Mouse (Mus musculus): ENCODE data around the gene Lgr4. TPM values are rescaled to one million over a fixed set of nuclear protein-coding genes. Genes with fewer than 3 reads are reported as not detected.
A peak's percentile ranks its signal among the peaks of the same experiment; 100 is the strongest.

Gene Lgr4
- polyA plus RNA-seq, 1 experiment from 2014 or later, result 3.0 TPM

DNA sequence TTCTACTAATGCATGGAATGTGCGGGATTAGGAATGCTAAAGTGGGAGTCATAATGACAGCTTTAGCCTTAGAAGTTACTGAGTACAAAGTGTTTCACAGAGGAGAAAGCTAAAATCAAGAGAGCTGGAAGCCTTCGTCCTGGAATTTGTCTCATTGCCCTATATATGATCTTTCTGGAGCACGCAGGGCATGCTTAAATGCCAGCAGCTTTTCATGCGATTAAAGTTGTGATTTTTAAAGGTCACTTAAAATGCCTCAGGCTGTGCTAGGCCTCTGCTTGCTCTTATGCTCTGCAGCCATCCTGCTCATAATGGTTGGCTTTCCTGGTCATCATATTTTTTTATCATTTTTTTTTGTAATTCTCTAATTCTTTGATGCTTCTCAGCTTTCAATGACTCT is 43.7 kb downstream of the Lgr4 start:
- ATAC-seq (ENCODE audit: insufficient read depth), result no peak
- Histone ChIP-seq H3K27me3 (no peaks in the 10 kb centered on the region), H3K36me3 (replicated peaks) (no peaks in the 10 kb centered on the region), H3K9me3 (replicated peaks) (no peaks in the 10 kb centered on the region), H3K27ac (replicated peaks) (no peak overlapping the region), H3K9ac (no peak overlapping the region), H3K4me2 (no peak overlapping the region), H3K4me1 (replicated peaks) (peaks cover 2% of the 10 kb centered on the region), H3K4me3 (replicated peaks) (no peak overlapping the region)
- 75% methylated on average over 4 of the region's 4 CpGs for WGBS (ENCODE audit: insufficient replicate concordance)

DNA sequence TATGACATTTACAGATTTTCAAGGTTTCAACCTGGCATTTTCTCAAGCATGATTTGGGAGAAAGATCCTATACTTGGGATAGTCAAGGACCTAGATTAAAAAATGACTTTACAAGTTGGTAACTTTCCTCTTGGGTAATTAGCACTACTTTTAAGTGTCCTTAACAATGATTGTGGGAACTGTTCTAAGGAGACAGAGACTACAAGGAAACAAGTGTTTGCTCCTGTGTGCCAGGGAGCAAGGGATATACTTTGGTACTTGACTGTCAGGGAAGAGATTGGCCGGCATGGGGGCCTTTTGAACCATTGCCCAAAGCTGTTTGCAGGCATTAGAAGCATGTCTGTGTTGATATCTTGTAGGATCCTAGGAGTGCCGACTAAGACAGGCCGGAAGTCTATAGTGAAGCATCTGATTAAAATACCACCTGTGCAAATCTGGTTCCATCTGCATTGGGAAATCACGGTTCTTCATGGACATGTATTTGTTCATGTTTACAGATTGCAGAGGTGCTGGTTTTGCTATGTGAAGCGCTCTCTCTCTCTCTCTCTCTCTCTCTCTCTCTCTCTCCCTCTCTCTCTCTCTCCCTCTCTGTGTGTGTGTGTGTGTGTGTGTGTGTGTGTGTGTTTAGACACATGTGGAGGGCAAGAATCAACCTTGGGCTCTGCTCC is 46.3 kb downstream of the Lgr4 start:
- Histone ChIP-seq H3K4me2 (no peak overlapping the region), H3K4me1 (replicated peaks) (peaks cover 2% of the 10 kb centered on the region), H3K9ac (no peak overlapping the region), H3K9me3 (replicated peaks) (no peaks in the 10 kb centered on the region), H3K27me3 (no peaks in the 10 kb centered on the region), H3K36me3 (replicated peaks) (no peaks in the 10 kb centered on the region), H3K27ac (replicated peaks) (no peak overlapping the region), H3K4me3 (replicated peaks) (no peak overlapping the region)
- WGBS (ENCODE audit: insufficient replicate concordance), result 65% methylated on average over 5 of the region's 5 CpGs
- no peak for ATAC-seq (ENCODE audit: insufficient read depth)

DNA sequence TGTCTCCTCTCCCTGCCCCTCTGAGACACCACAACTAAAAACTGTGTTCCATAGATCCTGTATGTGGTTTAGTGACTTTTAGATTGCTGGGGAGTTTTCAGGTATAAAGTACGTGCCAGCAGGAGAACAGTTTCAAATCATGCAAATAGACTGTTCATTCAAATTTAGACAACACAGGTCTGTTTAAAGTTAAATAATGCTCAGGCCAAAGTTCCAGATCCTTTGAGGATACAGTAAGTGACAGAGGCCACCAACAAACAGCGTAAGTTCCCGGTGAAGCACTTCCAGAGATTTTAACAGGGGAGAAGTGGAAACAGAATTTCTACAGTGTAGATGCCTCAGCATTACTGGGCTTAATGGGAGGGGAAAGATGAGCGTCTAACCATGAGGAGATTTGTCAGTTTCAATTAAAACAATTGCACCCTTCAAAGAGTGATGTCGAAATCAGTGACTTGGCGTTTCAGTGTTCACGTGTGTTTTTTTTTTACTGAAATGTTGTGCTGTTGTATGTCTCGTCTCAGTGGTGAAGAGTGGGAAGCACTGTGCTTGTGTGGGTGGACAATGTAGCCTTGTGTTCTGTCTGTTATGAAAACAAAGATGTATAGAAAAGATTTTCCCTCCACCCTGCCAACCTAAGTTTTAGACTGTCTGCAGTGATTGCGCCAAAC is 48.4 kb downstream of the Lgr4 start:
- Histone ChIP-seq H3K4me2 (peak overlapping the region; percentile 16; the same call in 1 of the 2 replicates), H3K27ac (replicated peaks) (no peak overlapping the region), H3K36me3 (replicated peaks) (no peaks in the 10 kb centered on the region), H3K9ac (no peak overlapping the region), H3K9me3 (replicated peaks) (no peaks in the 10 kb centered on the region), H3K4me1 (replicated peaks) (peaks cover 6% of the 10 kb centered on the region), H3K4me3 (replicated peaks) (no peak overlapping the region), H3K27me3 (no peaks in the 10 kb centered on the region)
- 57% methylated on average over 9 of the region's 9 CpGs for WGBS (ENCODE audit: insufficient replicate concordance)
- no peak for ATAC-seq (ENCODE audit: insufficient read depth)

DNA sequence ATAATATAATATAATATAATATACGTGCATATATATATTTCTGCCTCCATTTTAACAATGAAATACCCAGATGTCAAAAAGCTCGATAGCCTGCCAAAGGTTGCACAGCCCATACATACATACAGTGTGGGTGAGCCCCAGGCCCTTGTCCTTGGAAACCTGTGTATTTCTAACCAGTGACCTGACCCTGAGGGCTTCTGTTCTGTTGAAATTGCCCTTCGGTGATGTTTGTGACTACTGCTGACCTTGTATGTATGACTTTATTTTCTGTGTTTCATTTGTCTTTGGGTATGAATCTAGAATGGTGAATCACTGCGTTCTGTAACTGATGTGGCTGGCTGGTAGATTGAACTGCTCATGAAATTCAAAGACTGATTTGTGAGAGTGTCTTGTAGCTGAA is 49.4 kb downstream of the Lgr4 start:
- Histone ChIP-seq H3K27ac (replicated peaks) (no peak overlapping the region), H3K4me1 (replicated peaks) (peaks cover 9% of the 10 kb centered on the region)
- 67% methylated on average over 4 of the region's 4 CpGs for WGBS (ENCODE audit: insufficient replicate concordance)

DNA sequence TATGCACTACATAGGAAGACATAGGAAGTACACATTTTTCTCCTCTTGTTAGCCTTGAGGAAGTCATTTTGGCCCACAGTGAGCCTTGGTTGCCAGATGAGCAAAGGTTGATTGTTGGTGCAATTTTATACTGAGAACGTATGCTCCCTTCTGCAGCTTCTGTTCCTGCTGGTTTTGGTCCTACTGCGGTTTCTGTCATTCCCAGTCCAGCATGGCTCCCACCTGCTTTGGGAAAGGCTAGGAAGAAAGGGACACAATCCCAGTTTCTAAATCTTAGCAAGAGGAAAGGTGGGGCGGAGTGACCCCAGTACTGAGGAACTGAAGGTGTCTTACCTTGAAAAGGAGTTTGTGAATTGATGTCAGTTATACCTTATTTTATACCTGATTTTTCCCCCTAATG is 51.9 kb downstream of the Lgr4 start:
- Histone ChIP-seq H3K36me3 (replicated peaks) (no peaks in the 10 kb centered on the region), H3K27me3 (no peaks in the 10 kb centered on the region), H3K4me2 (no peak overlapping the region), H3K4me3 (replicated peaks) (no peak overlapping the region), H3K27ac (replicated peaks) (no peak overlapping the region), H3K4me1 (replicated peaks) (peaks cover 9% of the 10 kb centered on the region), H3K9me3 (replicated peaks) (no peaks in the 10 kb centered on the region), H3K9ac (no peak overlapping the region)
- WGBS (ENCODE audit: insufficient replicate concordance), result 64% methylated on average over 3 of the region's 3 CpGs
- no peak for ATAC-seq (ENCODE audit: insufficient read depth)

More for the DNA sequence above, 49.4 kb downstream of the Lgr4 start:
- ATAC-seq (ENCODE audit: insufficient read depth), result no peak
- Histone ChIP-seq H3K9ac (no peak overlapping the region), H3K4me3 (replicated peaks) (no peak overlapping the region), H3K36me3 (replicated peaks) (no peaks in the 10 kb centered on the region), H3K27me3 (no peaks in the 10 kb centered on the region), H3K4me2 (no peak overlapping the region), H3K9me3 (replicated peaks) (no peaks in the 10 kb centered on the region)

DNA sequence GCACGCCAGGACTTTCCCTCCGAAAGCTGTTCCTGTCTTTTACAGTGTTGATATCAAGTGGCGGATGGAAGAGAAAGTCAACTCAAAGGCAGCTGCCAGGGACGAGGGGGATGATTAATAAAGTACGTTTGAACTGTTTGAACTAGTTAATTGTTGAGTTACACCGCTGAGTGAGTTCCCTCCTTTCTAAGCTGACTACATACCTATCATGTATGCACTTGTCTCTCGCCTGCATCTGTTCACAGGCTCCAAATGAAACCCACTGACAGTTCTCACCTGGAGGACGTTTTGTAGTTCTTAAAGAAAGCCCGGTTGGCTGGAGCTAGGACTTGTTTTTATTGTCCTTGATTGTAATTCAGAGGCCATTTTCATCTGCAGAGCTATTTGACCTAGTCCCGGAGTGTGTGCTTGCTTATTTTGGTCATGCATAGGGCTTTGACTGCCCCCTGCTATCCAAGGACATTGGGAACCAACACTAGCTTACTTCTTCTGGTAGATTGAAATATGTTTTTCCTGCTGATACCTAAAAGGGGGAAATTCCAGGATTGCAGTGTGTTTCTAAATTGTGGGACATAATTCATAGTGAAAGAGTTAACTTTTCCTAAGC is 52.6 kb downstream of the Lgr4 start:
- no peak for ATAC-seq (ENCODE audit: insufficient read depth)

DNA sequence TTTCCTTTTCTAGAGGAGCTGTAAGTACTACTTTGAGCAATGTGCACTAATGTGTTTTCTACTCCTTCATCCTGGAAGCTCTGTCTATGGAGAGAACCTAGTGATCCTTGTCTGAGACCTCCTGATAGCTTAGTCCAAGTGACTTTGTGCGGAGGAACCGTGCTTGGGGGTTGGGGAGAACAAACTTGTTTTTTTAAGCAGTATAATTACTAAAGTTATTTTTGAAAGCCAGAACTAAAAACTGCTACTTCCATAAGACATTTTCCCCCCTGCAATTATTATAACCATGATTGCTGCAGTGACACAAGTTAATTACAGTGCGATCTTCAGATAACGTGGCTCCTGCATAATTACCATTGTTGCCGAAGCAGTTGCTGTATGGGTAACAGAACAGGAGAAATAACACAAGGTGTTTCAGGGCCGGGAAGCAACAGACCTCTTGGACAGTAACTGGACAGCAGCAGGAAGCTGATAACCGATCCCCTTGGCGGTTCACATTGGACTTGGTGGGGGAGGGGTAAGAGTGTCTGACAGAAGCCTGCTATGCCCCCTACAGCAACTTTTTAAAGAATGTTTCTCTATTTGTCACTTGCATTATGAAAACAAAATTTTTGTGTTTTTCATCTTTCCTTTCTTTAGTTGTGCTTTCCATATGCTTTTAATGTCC is 53.4 kb downstream of the Lgr4 start:
- Histone ChIP-seq H3K4me3 (replicated peaks) (no peak overlapping the region), H3K9ac (no peak overlapping the region), H3K36me3 (replicated peaks) (no peaks in the 10 kb centered on the region), H3K9me3 (replicated peaks) (no peaks in the 10 kb centered on the region), H3K27ac (replicated peaks) (no peak overlapping the region), H3K4me1 (replicated peaks) (peaks cover 9% of the 10 kb centered on the region), H3K27me3 (no peaks in the 10 kb centered on the region), H3K4me2 (no peak overlapping the region)
- 43% methylated on average over 8 of the region's 8 CpGs for WGBS (ENCODE audit: insufficient replicate concordance)
- no peak for ATAC-seq (ENCODE audit: insufficient read depth)

More for the DNA sequence above, 52.6 kb downstream of the Lgr4 start:
- no peak overlapping the region for H3K4me3 ChIP-seq (replicated peaks)
- no peaks in the 10 kb centered on the region for H3K36me3 ChIP-seq (replicated peaks)
- 58% methylated on average over 10 of the region's 10 CpGs for WGBS (ENCODE audit: insufficient replicate concordance)
- H3K27me3 ChIP-seq, result no peaks in the 10 kb centered on the region
- H3K4me2 ChIP-seq, result no peak overlapping the region
- peaks cover 9% of the 10 kb centered on the region for H3K4me1 ChIP-seq (replicated peaks)
- no peak overlapping the region for H3K9ac ChIP-seq
- no peak overlapping the region for H3K27ac ChIP-seq (replicated peaks)
- no peaks in the 10 kb centered on the region for H3K9me3 ChIP-seq (replicated peaks)

DNA sequence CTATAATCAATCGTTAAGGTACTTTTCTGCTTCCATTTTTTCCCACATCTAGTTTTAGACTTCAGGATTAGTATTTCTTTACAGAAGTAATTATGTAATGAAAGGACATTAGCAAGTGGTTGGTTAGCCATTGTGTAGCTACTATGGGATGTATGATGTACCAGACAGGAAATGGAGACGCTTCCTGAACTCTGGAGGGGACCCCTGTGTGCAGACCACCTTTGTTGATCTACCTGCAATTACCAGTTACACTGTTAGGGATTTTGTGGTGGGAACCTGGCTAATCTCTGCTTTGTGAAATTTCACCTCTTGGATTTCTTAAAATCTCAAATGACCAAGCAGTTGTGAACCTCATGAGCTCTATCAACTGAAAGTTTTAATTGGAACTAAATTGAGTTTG is 54.9 kb downstream of the Lgr4 start:
- Histone ChIP-seq H3K4me3 (replicated peaks) (no peak overlapping the region), H3K36me3 (replicated peaks) (no peaks in the 10 kb centered on the region), H3K4me1 (replicated peaks) (peaks cover 9% of the 10 kb centered on the region; the same call in 1 of the 2 replicates), H3K9ac (no peak overlapping the region), H3K27ac (replicated peaks) (no peak overlapping the region), H3K9me3 (replicated peaks) (no peaks in the 10 kb centered on the region), H3K27me3 (no peaks in the 10 kb centered on the region), H3K4me2 (no peak overlapping the region)
- no peak for ATAC-seq (ENCODE audit: insufficient read depth)
- 61% methylated on average over 2 of the region's 2 CpGs for WGBS (ENCODE audit: insufficient replicate concordance)

DNA sequence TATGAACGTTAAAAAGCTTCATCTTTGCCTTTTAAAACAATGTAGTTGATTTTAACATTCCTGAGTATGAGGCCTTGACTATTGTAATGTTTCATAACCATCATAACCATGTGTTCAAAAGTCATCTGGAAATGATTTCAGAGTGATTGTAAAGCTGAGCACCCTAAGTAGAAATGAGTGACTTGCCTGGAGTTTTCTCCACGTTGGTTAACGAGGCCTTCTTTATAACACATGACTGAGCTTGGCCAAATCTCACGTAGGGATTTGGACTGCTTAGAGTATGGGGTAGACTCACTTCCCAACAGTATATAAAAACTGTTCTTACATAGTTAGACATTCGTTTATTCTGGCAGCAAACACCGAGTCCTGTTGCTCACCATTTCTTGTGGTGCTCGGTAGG is 55.5 kb downstream of the Lgr4 start:
- 62% methylated on average over 7 of the region's 7 CpGs for WGBS (ENCODE audit: insufficient replicate concordance)
- H3K9ac ChIP-seq, result no peak overlapping the region
- H3K4me1 ChIP-seq (replicated peaks), result peaks cover 9% of the 10 kb centered on the region; the same call in 1 of the 2 replicates
- no peak overlapping the region for H3K27ac ChIP-seq (replicated peaks)
- no peaks in the 10 kb centered on the region for H3K27me3 ChIP-seq
- H3K4me2 ChIP-seq, result no peak overlapping the region
- no peaks in the 10 kb centered on the region for H3K36me3 ChIP-seq (replicated peaks)
- no peaks in the 10 kb centered on the region for H3K9me3 ChIP-seq (replicated peaks)
- H3K4me3 ChIP-seq (replicated peaks), result no peak overlapping the region
- no peak for ATAC-seq (ENCODE audit: insufficient read depth)

DNA sequence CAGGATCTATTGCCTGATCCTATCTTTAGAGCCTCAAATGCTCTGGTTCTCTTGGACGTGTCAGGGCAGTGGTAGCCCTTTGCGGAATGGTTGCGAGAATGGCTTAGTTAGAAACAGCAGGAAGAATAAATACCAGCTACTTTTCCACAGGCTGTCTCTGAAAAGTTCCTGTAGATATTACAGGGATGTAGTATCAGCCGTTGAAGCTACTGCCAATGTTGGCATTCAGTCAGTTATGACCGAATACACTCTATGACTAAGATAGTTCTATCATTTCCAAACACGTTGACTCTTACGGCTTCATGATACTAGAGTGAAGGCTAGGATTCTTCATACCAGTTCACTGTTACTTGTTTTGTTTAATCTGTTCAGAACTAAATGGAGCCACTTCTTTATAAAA is 57.4 kb downstream of the Lgr4 start:
- ATAC-seq (ENCODE audit: insufficient read depth), result no peak
- 82% methylated on average over 7 of the region's 7 CpGs for WGBS (ENCODE audit: insufficient replicate concordance)
- Histone ChIP-seq H3K9me3 (replicated peaks) (no peaks in the 10 kb centered on the region), H3K27ac (replicated peaks) (no peak overlapping the region), H3K4me1 (replicated peaks) (peaks cover 10% of the 10 kb centered on the region), H3K9ac (no peak overlapping the region), H3K4me2 (no peak overlapping the region), H3K4me3 (replicated peaks) (no peak overlapping the region), H3K27me3 (no peaks in the 10 kb centered on the region), H3K36me3 (replicated peaks) (no peaks in the 10 kb centered on the region)

DNA sequence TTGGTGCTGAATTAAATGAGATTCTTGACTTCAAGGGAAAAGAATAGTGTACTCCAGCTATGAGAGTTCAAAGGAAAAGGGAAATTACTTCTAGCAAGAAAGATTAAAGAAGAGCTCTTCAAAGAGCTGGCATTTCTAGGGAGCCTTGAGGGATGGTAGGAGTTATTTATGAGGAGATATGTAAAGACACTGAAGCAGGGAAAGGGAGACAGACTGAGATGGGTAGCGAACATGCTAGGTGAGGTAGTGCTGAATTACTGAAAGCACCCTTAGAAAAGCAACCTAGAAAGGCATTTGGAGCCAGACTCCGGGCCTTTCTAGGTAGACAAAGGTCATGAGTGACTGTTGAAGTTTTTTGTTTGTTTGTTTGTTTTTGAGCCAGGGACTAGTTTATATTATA is 58.7 kb downstream of the Lgr4 start:
- Histone ChIP-seq H3K27me3 (no peaks in the 10 kb centered on the region), H3K9ac (no peak overlapping the region), H3K4me1 (replicated peaks) (peaks cover 4% of the 10 kb centered on the region; the same call in 1 of the 2 replicates), H3K4me3 (replicated peaks) (no peak overlapping the region), H3K27ac (replicated peaks) (no peak overlapping the region), H3K36me3 (replicated peaks) (no peaks in the 10 kb centered on the region), H3K4me2 (no peak overlapping the region), H3K9me3 (replicated peaks) (no peaks in the 10 kb centered on the region)
- no peak for ATAC-seq (ENCODE audit: insufficient read depth)
- 77% methylated on average over 2 of the region's 2 CpGs for WGBS (ENCODE audit: insufficient replicate concordance)
